Mouse (Mus musculus) regulatory T cell (primary cell): ENCODE measurements around the gene Porcn.

Experiments
- in situ Hi-C: fragments of 300-600 bp; cut with MboI, MseI; formaldehyde crosslinking; loops from one replicate; pipeline ENCODE4 v1.15.1; 2025; ENCODE audit warnings: high pct_unique_total_duplicates

Gene Porcn

DNA sequence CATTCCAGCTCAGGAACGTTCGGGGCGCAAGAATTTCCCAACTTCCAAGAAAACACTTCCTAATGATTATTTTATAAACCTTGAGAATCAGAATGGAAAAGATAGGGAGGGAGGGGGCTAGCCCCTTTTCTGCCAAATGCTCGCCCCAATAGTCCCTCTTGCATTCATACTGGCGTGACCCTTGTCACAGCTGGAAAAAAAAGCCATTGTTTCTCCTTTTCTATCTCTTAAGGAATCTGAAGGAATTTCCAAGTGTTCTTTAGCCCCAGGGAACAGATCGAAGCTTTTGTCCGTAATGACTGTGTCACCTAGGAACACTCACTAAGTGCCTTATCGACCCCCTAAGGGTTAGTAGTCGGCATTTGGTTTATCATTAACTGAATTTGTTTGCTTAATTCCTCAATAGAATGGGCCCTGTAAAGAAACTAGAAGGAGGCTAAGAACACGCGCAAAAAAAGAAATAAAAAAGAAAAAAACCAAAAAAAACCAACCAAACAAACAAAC, 421 bp upstream of the Porcn start:
- in situ Hi-C loops, result no loop called here

DNA sequence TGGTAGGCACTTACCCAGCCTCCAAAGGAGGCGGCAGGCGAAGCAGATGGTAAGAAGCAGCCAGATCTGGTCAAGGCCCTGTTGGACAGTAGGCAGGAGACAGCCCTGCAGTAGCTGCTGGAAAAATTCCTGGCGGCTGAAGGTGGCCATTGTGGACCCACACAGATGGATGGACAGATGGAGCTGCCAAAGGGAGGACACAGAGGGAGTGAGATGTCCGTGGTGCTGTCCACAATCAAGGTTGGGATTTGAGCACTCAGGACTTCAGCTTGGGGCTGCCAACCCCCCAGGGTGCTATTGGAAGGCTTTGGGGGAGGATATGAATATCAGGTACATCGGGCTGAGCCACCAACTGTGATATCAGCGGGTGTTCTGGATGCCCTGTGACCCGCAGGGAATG, 774 bp downstream of the Porcn start:
- in situ Hi-C loops, result no loop called here

DNA sequence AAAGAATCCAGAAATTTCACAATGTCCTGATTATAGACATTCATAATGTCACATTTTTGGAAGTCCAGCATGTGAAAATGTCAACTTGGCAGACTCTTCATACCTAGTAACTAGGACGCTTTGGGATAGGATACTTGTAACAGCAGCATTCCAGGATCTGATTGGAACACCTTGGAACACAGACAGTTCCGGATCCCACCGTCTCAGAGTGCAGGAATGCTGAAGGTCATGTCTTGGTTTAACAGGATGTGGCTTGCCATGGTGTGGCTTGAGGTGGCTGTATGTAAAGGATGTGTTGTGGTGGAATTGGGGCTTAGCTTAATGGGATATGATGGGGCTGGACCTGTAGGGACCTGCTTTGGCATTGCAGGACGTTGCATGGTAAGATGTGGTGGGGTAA, 1.2 kb downstream of the Porcn start:
- in situ Hi-C loops, result no loop called here

DNA sequence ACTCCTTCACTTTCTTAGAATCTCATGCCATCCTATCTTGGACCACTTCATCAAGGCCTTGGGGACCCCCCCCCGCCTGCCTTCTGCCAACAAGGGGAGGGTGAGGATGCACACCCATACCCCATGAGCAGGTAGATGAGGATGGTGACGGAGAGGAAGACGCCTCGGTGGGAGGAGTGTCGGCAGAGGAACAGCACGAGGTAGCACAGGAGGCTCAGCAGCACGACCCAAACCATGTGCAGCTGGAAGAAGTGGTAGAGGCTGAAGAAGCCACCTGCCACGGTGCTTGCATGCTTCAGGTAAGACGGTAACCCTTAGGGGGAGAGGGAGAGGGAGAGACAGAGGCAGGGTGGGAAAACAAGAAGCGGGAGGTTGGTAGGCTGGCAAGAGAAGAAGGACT, 2.2 kb downstream of the Porcn start:
- in situ Hi-C loops, result no loop called here

DNA sequence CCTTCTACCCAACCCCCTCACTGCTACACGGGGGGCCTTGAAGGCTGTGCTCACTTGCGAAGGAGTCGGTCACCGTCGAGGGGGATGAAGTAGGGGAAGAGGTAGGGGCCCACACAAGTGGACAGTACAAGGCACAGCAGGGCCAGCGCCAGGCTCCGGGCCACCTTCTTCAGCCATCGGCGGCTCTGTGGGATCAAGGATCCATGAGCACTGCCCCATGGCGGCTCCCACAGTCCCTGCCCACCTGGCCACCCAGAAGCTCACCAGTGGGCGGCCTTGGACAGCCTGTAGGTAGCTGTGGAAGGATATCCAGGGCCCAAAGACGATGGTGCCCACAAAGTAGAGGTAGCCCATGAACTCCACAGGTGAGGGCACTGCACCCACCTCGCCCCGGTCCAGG, 3.2 kb downstream of the Porcn start:
- in situ Hi-C loops, result no loop called here

DNA sequence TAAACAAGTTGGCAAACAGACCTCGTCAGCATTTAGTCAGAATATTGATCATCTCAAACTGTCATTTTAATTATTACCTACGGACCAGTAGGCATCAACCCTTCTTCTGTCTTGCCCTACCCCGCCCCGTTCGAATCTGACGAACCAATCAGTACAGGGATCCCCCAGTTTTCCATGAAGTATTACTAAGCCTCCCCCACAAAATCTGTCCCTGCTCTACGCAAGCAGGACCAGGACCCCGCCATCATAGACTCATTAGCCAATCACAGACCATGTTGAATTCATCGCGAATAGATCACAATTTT, 13.0 kb downstream of the Porcn start, which contains the start of gene Ebp:
Gene Ebp, minus strand, starts transcription at position 94 of the 305 bp plus-strand sequence.
- in situ Hi-C loops, result no loop called here

DNA sequence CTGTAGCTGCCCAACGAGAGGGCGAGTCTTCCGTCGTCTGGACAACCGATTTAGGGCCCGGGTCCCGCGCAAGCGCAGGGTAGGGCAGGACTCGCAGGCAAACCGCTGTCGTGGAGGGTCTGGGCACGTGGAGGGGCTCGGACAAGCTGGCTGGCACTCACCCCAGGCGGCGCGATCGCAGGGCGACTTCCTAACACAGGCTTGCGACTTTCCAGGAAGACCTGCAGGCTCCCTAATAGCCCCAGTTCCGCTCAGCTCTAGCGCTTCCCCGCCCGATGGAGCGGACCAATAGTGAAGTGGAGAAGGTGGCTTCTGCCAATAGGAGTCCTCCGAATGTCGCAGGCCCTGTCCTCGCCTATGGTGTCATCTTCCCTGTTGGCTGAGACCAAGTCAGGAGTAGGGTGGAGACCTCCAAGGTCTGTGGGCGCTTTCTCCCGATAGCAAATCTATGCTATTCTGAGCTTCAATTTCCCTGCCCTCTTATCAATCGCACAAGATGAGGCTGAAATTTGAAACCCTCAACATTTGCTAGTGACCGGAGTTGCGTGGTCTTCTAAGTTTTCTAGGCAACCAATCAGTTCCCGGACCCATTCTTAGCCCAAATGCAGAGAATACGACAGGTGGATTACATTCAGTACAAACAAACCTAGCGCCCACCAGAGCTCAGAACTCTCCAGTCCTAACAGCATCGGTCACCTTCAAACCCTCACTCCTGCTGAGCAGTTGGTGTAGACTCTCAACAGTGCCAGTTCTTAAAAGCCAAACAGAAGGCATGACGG, 13.5 kb downstream of the Porcn start:
- in situ Hi-C loops, result no loop called here

DNA sequence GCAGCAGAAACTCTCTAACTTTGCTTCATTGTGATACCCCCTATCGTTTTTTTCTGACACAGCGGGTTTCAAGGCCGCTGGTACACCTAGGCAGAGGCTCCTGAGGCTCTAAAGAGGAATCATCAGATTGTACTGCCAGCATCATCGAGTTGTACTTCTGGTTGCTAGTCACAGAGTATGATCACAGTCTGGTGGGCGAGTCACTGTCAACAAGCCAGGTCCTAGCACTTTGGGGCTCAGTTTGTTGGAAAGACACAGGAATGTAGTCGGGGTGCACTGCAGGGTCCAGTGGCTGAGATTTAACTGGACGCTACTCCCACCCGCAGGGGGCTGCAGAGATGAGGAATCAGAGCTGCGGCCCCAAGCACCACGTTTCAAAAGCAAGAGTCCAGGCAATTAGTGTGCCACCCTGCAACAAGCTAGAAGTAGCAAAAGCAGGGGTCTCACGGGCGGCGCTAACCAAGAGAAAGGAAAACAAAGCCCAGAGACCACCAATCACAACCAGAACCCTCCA, 14.1 kb downstream of the Porcn start:
- in situ Hi-C loops, result no loop called here

DNA sequence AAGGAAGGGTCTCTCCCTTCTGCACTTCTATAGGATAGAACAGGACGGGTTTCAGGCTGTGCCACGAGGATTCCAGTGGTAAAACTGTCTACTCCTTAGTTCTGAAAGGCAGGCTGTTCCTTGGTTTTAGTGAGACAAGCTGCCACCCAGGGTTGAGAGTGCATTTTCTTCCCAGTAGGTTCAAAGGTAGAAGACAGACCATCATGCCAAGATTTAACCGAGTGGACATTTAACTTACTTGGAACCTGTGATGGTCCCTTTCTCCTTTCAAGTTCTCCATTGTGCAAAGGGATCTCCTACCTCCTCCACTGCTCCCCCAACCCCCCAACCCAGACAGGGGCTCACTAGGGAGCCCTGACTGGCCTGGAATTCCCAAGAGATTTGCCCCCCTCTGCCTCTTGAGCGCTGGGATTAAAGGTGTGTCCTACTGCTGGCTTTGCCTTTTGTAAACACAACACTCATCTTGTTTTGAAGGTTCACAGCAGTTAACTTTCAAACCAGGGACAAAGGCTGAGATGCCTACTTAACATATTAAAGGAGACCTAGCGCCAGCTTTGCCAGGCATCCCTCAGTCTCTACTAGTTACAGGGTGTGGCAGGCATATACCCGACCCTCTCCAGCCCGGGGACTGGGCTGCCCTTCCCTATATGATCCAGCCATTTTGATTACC, 23.3 kb downstream of the Porcn start:
- in situ Hi-C loops, result no loop called here

DNA sequence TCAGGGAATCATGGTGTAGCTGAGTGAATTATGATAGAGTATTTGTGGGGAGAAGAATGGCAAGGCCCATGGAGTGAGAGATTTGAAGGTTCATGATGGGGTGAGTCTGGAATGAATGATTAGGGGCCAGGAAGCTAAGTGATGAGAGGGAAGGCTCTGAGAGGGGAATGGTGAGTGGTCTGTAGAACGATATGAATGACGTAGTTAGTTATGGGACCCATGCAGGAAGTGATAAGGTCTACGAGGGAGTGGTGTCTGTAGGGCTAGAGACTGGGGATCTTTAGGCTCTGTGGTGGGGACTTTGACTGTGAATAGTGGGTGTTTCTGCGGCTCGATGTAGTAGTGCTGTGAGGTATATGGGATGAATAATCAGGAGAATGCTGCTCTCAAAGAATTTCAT, 26.7 kb downstream of the Porcn start:
- in situ Hi-C loops, result no loop called here

DNA sequence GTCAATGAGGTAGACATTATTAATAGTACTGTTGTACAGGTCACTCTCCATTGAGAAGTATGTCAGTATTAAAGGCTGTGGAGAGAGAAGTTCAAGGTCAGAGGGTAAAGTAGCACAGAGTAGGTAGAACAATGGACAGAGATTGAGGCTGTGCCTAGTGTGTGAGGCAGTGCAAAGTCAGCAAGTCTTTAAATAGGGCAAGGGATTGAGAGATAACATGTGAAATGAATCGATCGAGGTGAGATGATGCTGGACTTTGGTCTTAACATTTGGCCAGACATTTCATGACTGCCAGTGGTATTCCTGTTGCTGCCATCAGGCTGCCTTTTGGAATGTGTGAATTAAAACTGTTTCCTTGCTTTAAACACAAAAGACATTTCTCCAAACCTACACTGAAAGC, 27.5 kb downstream of the Porcn start:
- in situ Hi-C loops, result no loop called here

DNA sequence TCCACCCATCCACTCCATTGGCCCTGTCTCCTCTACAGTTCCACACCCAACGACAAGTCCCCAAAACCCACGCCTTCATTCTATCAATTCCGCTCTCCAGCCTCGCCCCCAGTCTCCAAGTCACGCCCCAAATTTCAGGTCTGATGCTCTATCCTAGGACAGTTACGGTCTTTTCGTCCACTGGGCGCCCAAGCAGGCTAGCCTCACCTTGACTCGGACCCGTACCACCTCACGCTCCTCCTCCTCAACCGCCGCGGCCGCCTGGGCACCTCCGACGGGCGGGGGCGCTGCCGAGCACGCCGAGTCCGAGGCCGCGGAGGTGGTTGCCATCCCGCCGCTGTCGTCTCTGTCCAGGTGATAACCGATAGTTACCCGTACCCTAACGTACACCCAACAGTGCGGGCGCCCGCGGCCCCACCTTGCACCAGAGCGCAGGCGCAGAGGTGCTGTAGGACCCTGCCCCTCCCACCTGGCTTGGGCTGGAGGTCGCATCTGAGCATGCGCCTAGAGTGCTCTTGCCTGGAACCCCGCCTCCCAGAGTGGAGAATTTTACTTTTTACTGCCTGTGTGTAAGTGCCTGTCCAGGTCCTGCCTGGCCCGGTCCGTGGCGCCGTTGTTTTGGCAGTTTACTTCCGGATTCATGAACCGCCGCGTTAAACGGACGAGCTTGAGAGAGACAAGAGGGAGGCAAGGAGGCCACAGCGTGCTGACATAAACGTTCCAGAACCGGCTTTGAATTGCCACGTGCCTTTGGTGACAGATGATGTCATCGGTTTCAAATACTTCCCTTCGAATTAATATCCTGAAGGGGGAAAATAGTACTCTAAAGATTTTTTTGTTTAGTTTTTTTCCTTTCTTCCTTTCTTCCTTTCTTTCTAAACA, 30.6 kb downstream of the Porcn start, which contains the start of gene Tbc1d25:
Gene Tbc1d25, minus strand, starts transcription at position 678 of the 882 bp plus-strand sequence.
- in situ Hi-C loops, result no loop called here

DNA sequence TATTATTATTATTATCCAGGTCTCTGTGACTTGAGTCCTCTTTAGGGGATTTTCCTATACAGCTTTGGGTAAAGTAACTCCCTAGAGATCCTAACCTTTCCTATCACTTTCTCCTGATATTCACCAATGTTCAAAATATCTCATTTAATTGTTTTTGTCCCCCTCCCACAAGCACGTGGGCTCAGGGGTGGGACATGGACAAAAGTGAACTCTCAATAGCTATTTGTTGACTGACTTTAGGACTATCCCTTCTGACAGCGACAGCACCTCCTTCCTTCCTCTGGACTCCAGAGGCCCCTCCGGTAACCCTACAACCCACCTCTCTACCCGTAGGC, 31.2 kb downstream of the Porcn start:
- in situ Hi-C loops, result no loop called here

DNA sequence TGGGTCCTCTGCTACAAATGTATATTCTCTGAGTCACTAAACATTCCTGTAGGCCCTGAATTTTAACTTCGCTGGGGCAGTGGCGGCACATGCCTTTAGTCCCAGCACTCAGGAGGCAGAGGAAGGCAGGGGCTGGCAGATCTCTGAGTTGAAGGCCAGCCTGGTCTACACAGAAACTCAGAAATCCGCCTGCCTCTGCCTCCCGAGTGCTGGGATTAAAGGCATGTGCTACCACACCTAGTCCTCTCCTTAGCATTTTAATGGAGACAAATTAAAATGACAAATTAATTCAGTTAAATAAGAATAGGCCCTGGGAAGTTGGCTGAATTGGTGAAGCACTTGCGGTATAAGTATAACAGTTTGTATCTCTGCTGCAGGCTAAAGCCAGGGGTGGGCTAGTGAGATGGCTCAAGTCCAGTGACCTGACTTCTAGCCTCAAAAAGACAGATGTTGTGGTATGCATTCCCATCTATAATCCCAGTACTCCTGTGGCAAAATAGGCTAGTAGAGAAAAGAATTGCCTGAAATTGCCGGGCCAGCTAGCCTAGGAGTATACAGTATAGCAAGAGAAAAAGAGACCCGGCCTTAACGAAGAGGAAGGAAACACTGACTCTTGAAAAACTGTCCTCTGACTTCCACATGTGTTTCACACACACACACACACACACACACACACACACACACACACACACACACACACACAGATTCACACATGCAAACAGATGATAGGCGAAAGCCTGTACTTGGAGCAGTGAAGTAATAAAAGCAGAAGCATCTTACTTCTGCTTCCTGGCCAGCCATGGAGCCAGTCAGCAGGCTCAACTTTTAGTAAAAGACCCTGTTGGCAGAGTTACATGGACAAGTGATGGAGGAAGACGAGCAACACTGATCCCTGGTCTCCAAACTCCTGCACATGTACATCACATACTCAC, 38.3 kb downstream of the Porcn start:
- in situ Hi-C loops, result no loop called here

DNA sequence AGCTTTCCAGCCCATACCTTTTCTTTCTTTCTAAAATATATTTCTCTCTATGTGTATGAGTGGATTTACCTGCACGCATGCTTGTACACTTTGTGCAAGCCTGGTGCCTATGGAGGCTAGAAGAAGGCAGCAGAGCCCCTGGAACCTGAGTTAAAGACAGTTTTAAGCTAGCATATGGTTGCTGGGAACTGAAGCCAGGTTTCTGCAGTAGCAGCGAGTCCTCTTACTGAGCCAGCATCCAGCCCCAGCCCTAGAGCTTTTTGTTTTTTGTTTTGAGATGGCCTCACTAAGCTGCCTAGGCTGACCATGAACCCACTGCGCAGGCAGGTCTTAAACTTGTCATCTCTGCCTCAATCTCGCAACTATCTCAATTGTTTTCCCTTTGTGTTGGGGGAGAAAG, 41.9 kb downstream of the Porcn start:
- in situ Hi-C loops, result no loop called here

DNA sequence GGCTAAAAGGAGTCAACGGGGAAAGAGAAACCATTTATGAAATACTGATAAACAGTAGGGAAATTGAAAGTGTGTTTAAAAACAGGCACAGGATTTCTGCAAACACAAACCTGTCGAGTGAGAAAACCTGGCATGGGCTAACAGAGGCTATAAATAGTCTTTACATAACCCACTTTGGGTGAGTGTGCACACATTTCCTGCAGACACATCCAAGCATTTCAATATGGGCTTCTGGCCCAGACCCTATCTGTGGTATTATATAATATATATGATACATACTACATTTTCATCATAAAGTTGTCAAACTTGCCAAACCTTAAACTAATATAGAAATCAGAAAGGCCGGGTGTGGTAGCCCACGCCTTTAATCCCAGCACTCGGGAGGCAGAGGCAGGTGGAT, 43.2 kb downstream of the Porcn start:
- in situ Hi-C loops, result no loop called here

DNA sequence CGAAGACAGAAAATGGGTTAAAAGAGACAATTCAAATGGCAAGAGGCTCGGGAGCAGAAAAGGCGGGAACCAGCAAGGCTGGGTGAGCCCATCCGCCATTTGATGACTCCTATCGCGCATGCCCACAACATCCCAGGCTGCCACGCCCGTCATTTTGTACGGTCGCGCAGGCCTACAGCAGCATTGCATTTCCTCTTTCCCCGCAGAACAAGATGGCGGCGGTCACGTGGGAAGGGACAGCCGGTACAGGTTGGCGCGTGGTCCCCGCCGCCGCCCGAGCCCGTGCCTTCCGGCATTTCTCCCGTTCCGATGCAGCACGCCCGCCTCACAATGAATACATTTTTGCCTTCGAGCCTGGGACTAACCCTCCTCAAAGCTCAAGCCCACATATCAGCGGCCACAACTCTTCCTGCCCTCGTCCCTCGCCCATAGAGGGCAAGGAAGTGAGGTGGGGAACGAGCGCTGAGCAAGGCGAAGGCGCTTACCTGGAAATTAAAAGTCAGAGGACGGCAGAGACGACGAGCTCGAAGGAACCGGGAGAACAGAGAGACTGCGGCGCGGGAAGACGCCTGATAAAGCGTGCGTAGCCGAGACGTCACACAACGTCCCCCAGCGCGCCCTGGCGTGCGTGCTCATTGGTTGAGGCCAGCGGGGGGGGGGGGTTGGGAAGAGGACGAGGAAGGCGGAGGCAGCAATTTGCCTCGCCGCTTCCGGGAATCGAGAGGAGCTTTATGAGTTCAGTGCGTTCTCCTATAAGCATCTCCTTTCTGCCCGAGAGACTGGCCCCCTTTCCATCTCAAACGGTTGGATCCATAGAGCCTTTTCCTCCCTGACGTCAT, 61.0 kb downstream of the Porcn start, which contains the start of gene Rbm3:
Gene Rbm3, minus strand, starts transcription at position 728 of the 839 bp plus-strand sequence.
- in situ Hi-C loops, result no loop called here
